Mouse (Mus musculus) heart, embryonic 12.5 days (tissue): ENCODE data around the gene Carmil2. TPM values are rescaled to one million over a fixed set of nuclear protein-coding genes. Genes with fewer than 3 reads are reported as not detected.

ENCODE experiments used
- ATAC-seq: fragments of 200-750 bp; cut with Nextera tagmentation; 2 replicates; pipeline ENCODE4 v1.8.0; 2017; ENCODE audit warnings: moderate TSS enrichment, moderate library complexity; ENCODE audit not compliant: insufficient number of reproducible peaks, low FRiP score
- H3K27ac ChIP-seq: fragments of 300-500 bp; sonication (generic); 2 replicates; pipeline ENCODE4 v1.5.1; 2016; ENCODE audit warnings: mild to moderate bottlenecking, moderate library complexity; ENCODE audit not compliant: poor library complexity, severe bottlenecking
- H3K27me3 ChIP-seq: fragments of 300-500 bp; sonication (generic); replicated peaks from 2 replicates; pipeline ENCODE4 v1.6.1; 2016; ENCODE audit warnings: mild to moderate bottlenecking, moderate library complexity
- H3K36me3 ChIP-seq: fragments of 300-500 bp; sonication (generic); 2 replicates; pipeline ENCODE4 v1.6.1; 2016; ENCODE audit warnings: mild to moderate bottlenecking, moderate library complexity
- H3K4me1 ChIP-seq: fragments of 300-500 bp; sonication (generic); replicated peaks from 2 replicates; pipeline ENCODE4 v1.6.1; 2016; ENCODE audit warnings: mild to moderate bottlenecking
- H3K4me2 ChIP-seq: fragments of 300-500 bp; sonication (generic); 2 replicates; pipeline ENCODE4 v1.6.1; 2016; ENCODE audit warnings: mild to moderate bottlenecking, moderate library complexity
- H3K4me3 ChIP-seq: fragments of 300-500 bp; sonication (generic); 2 replicates; pipeline ENCODE4 v1.5.1; 2016; ENCODE audit warnings: mild to moderate bottlenecking
- H3K9ac ChIP-seq: fragments of 300-500 bp; sonication (generic); 2 replicates; pipeline ENCODE4 v1.6.1; 2016; ENCODE audit warnings: mild to moderate bottlenecking, moderate library complexity
- H3K9me3 ChIP-seq: fragments of 300-500 bp; sonication (generic); replicated peaks from 2 replicates; pipeline ENCODE4 v1.6.1; 2016; ENCODE audit warnings: mild to moderate bottlenecking, moderate library complexity
- WGBS: fragments of 180-500 bp; shearing (Covaris S2); methylation state at CpG from one replicate; pipeline ENCODE4 v1.1.7; 2016; 5-methylcytosine and 5-hydroxymethylcytosine counted together
- polyA plus RNA-seq: library from polyadenylated mRNA; unstranded; fragments of >200 nt; fragmentation: Nextera tagmentation; extraction: Ambion mirVana; gene quantifications from 2 replicates; pipeline ENCODE4 v1.2.1, GENCODE M21; 2016

Gene Carmil2
- polyA plus RNA-seq, 1 experiment from 2014 or later = 0.45 TPM

GRCm38 (mm10) chr8:105725726-105726125 lies 39.7 kb downstream of the Carmil2 start:
- 70% methylated on average over 5 of the region's 5 CpGs for WGBS
- Histone ChIP-seq H3K27ac (no peak overlapping the region), H3K4me3 (no peak overlapping the region), H3K27me3 (no peaks in the 10 kb centered on the region), H3K9me3 (no peaks in the 10 kb centered on the region), H3K4me1 (peaks cover 7% of the 10 kb centered on the region; the same call in 1 of the 2 replicates), H3K9ac (no peak overlapping the region), H3K4me2 (no peak overlapping the region), H3K36me3 (peaks cover 32% of the 10 kb centered on the region)
- no peak for ATAC-seq

DNA sequence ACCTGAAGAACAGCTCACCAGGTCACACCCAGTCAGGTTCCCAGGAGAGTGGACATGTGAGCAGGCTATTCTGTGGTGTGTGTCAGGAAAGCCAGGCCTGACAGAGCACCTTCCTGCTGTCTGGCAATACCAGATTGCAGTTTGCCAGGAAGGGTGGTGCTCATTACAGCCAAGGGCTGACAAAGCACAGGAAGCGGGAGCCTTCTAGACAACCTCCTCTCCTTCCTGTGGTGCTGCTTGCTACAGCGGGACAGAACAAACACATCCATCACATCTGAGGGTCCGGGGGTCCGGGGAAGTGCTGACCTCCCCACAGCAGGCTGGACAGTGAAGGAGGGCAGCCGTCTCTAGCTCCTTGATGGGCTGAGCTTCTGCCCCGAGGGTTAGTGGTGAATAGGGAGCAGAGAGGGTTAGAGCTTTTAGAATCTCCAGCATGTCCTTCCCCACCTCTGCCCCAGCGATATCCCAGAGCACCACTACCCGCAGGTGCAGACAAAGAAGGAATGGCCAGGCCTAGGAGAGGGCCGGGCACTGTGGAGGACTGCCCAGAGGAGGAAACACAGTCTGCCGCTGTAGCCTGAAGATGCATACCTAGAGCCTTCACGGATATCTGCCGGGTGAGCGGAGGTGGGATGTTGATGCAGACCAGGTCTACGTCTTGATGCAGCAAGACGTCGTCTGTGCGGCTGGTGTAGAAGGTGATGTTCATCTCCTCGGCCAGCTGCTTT lies 41.5 kb downstream of the Carmil2 start:
- 68% methylated on average over 18 of the region's 18 CpGs for WGBS
- ATAC-seq = peak; percentile 87
- H3K4me3 ChIP-seq = no peak overlapping the region
- peaks cover 7% of the 10 kb centered on the region; the same call in 1 of the 2 replicates for H3K4me1 ChIP-seq
- no peak overlapping the region for H3K4me2 ChIP-seq
- no peaks in the 10 kb centered on the region for H3K27me3 ChIP-seq
- H3K9ac ChIP-seq = 0 out of 2 replicates have a peak overlapping the region, but pooled peaks have one; percentile 25
- H3K9me3 ChIP-seq = no peaks in the 10 kb centered on the region
- peaks cover 36% of the 10 kb centered on the region for H3K36me3 ChIP-seq
- peak overlapping the region; percentile 71 for H3K27ac ChIP-seq

- 86% methylated on average over 5 of the region's 5 CpGs for WGBS
- H3K4me3 ChIP-seq = no peak overlapping the region
- no peaks in the 10 kb centered on the region for H3K9me3 ChIP-seq
- no peak overlapping the region for H3K4me2 ChIP-seq
- peaks cover 7% of the 10 kb centered on the region; the same call in 1 of the 2 replicates for H3K4me1 ChIP-seq
- ATAC-seq = no peak
- no peak overlapping the region for H3K9ac ChIP-seq
- H3K27ac ChIP-seq = no peak overlapping the region
- H3K27me3 ChIP-seq = no peaks in the 10 kb centered on the region
- H3K36me3 ChIP-seq = peaks cover 11% of the 10 kb centered on the region
These were observed 46.1 kb downstream of the Carmil2 start for GRCm38 (mm10) chr8:105732186-105732585.

- Histone ChIP-seq H3K9ac (no peak overlapping the region), H3K27ac (no peak overlapping the region), H3K4me1 (0 out of 2 replicates have a peak, but pooled peaks cover 8% of the 10 kb centered on the region), H3K4me3 (no peak overlapping the region), H3K9me3 (no peaks in the 10 kb centered on the region), H3K27me3 (no peaks in the 10 kb centered on the region), H3K36me3 (no peaks in the 10 kb centered on the region), H3K4me2 (no peak overlapping the region)
- WGBS = 85% methylated on average over 5 of the region's 5 CpGs
- no peak for ATAC-seq
These were observed 53.1 kb downstream of the Carmil2 start for GRCm38 (mm10) chr8:105739216-105739615.

DNA sequence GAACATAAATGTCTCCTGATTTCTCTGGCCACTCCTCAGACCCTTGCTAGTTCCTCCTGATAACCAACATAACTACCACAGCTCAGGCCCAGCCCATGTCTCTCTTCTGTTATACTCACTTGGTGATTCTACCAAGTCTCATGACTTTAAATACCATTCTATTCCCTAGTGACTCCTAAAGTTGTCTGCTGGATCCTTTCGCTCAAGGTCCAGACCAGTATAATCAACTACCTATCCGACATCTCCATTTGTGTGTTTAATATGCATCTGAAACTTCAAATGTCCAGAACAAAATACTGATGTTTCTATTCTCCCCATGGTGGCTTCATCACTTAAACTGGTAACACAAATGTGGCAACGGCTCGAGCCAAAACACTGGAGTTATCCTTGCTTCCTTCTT lies 57.2 kb downstream of the Carmil2 start:
- Histone ChIP-seq H3K36me3 (0 out of 2 replicates have a peak, but pooled peaks cover 3% of the 10 kb centered on the region), H3K27ac (no peak overlapping the region), H3K9ac (no peak overlapping the region), H3K9me3 (no peaks in the 10 kb centered on the region), H3K4me2 (no peak overlapping the region), H3K27me3 (no peaks in the 10 kb centered on the region), H3K4me3 (no peak overlapping the region), H3K4me1 (peaks cover 18% of the 10 kb centered on the region)
- ATAC-seq = no peak
- 74% methylated on average over 4 of the region's 4 CpGs for WGBS

Other genes with a start within 250 kb of the Carmil2 start
- 13.8 and 14.4 TPM in 2 replicates for gene Tppp3, start 214.7 kb upstream of the Carmil2 start, polyA plus RNA-seq
- gene Zdhhc1, start 189.4 kb upstream of the Carmil2 start, polyA plus RNA-seq = 23.1 and 23.3 TPM in 2 replicates
- gene Hsd11b2, start 167.5 kb upstream of the Carmil2 start, polyA plus RNA-seq = 1.7 and 1.9 TPM in 2 replicates
- 51.4 and 52.9 TPM in 2 replicates for gene Atp6v0d1, start 120.2 kb upstream of the Carmil2 start, polyA plus RNA-seq
- 32.8 and 33.4 TPM in 2 replicates for gene Ripor1, start 81.0 kb upstream of the Carmil2 start, polyA plus RNA-seq
- gene Ctcf, start 49.7 kb upstream of the Carmil2 start, polyA plus RNA-seq = 66.1 and 75.9 TPM in 2 replicates
- 0.51 and 0.64 TPM in 2 replicates for gene Agrp, start 48.9 kb upstream of the Carmil2 start, polyA plus RNA-seq
- gene Acd, start 14.8 kb downstream of the Carmil2 start, polyA plus RNA-seq = 37.6 and 38.1 TPM in 2 replicates
- 14.0 and 14.5 TPM in 2 replicates for gene Pard6a, start 14.9 kb downstream of the Carmil2 start, polyA plus RNA-seq
- gene 4933405L10Rik, start 21.4 kb downstream of the Carmil2 start, polyA plus RNA-seq = not detected in 2 replicates
- 13.5 and 14.5 TPM in 2 replicates for gene Enkd1, start 21.9 kb downstream of the Carmil2 start, polyA plus RNA-seq
- 10.2 and 10.9 TPM in 2 replicates for gene Gfod2, start 72.4 kb downstream of the Carmil2 start, polyA plus RNA-seq
- 11.0 and 11.3 TPM in 2 replicates for gene Ranbp10, start 141.1 kb downstream of the Carmil2 start, polyA plus RNA-seq
- gene Tsnaxip1, start 141.5 kb downstream of the Carmil2 start, polyA plus RNA-seq = 0.14 and 0.15 TPM in 2 replicates
- gene Cenpt, start 167.0 kb downstream of the Carmil2 start, polyA plus RNA-seq = 42.8 and 46.9 TPM in 2 replicates
- gene Thap11, start 168.9 kb downstream of the Carmil2 start, polyA plus RNA-seq = 53.8 and 59.3 TPM in 2 replicates
- 201 and 224 TPM in 2 replicates for gene Nutf2, start 174.3 kb downstream of the Carmil2 start, polyA plus RNA-seq
- 42.2 and 43.9 TPM in 2 replicates for gene Edc4, start 194.6 kb downstream of the Carmil2 start, polyA plus RNA-seq
- 0.31 and 0.35 TPM in 2 replicates for gene Nrn1l, start 207.3 kb downstream of the Carmil2 start, polyA plus RNA-seq
- gene Pskh1, start 214.2 kb downstream of the Carmil2 start, polyA plus RNA-seq = 27.1 and 27.4 TPM in 2 replicates
- 0.73 and 1.1 TPM in 2 replicates for gene Ctrl, start 247.6 kb downstream of the Carmil2 start, polyA plus RNA-seq